Mouse (Mus musculus): ENCODE measurements around the gene Tac4. TPM values are rescaled to one million over a fixed set of nuclear protein-coding genes. Genes with fewer than 3 reads are reported as not detected.

The Tac4 gene
- total RNA-seq, 2 experiments from 2014 or later = not detected

DNA sequence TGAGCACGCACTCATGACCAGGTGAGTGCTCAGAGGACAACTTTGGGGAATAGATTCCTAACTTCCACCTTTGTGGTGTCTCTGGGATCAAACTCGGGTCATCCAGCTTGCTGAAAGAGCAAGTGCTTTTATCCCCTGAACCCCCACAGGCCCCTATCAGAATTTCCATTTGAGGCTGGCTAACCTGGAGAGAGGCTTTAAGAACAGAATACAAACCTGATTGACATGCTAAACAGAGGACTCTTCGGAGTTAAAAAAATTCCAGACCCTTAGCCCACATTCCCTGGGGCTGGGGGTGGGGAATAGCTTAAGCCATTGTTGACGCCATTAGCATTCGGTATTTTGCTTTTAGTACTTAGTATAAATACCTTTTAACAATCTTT, 50.1 kb downstream of the Tac4 start:
- no peak for DNase-seq (ENCODE audit: low spot score)

DNA sequence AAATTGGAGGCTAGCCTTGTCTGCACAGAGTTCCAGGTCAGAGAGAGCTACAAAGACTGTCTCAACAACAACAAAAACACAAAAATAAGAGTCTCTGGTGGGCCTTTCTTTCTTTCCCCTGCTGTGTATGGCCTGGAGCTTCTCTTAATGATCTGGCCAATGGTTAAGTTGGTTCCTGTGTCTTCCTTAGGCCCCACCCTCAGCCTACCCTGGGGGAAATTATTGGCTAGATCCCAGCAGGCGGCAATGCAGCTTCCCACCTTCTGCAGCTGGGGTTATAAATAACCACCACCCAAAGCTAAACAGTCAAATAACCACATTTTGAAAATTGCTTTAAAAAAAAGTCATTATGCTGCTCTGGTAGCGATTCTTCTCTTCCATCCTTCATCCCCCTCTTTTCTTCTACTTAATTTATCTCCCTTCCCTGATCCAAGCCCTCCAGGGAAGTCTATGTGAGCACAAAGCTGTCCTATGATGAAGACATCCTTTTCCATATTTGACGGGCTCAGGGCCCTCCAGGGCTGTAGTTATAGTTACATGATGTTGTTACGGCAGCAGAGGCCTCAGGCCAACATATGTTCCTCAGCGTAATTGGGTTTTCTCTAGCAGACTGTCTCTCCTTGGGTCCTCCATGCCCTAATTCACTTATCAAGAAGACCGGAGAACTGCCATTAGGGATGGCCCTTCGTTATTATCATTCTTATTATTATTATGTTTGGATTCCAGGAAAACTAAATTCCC, 54.1 kb downstream of the Tac4 start:
- no peak for DNase-seq (ENCODE audit: low spot score)

DNA sequence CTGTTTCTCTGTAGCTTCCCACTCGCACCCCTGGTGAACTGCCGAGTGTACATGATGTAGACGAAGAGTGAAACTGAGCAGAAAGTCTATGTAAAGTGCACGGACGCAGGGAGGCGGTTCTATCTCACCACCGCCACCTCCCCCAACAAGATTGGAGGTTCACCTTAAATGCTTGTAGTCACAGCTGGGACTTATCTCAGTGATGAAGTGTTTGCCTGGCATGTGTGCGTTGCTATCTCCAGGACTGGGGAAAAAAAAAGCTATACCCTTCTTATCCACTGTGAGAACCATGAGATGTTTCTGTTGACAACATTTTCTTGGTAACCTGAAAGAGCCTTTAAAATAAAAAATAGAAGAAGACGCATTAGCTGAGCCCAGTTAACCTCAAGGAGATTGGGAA, 56.8 kb downstream of the Tac4 start:
- no peak for DNase-seq (ENCODE audit: low spot score)

Other genes with a start within 250 kb of the Tac4 start
- 100 to 1,000 TPM; 514 to 515 TPM for gene Pdk2, start 220.2 kb upstream of the Tac4 start, total RNA-seq (2021)
- 1 to 10 TPM; 4.7 to 5.0 TPM for gene Itga3, start 184.7 kb upstream of the Tac4 start, total RNA-seq (2021)
- not detected for gene Dlx3, start 141.4 kb upstream of the Tac4 start, total RNA-seq (2021)
- not detected for gene Dlx4, start 115.3 kb upstream of the Tac4 start, total RNA-seq (2021)
- 10 to 100 TPM; 19.7 to 23.9 TPM for gene Kat7, start 48.7 kb downstream of the Tac4 start, total RNA-seq (2021)
- gene Fam117a, start 75.5 kb downstream of the Tac4 start, total RNA-seq (2021) = 1 to 10 TPM; 1.6 to 2.6 TPM
- gene Slc35b1, start 123.2 kb downstream of the Tac4 start, total RNA-seq (2021) = 10 to 100 TPM; 43.9 to 44.1 TPM
- gene Spop, start 152.6 kb downstream of the Tac4 start, total RNA-seq (2021) = 100 to 1,000 TPM; 162 to 171 TPM

All from gastrocnemius, adult 18-20 months (tissue).